Mouse (Mus musculus): ENCODE results near the gene Palld.

Gene Palld

DNA sequence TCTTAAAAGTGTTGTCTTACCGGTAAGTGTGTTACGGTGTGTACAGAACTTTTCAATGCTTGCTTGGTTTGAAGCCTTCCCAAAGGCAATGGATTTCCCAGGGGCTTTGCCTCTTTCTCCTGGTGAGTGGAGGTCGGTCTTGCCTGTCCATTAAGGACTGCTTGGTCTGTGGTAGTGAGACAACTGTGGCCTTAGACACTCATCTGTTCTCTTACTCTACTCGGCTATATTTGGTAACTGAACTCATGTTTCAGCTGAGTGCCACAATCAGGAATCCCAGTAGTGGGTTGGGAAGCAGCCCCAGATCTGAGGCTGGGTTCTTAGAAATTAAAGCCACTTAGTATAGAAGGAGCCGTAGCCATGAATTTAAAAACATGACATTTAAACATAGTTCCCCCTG is at the start of gene Palld:
Gene Palld, minus strand, starts transcription at position 170 of the 400 bp plus-strand sequence.
- ATAC-seq (ENCODE audit: insufficient number of reproducible peaks, low FRiP score, low TSS enrichment), result no peak

DNA sequence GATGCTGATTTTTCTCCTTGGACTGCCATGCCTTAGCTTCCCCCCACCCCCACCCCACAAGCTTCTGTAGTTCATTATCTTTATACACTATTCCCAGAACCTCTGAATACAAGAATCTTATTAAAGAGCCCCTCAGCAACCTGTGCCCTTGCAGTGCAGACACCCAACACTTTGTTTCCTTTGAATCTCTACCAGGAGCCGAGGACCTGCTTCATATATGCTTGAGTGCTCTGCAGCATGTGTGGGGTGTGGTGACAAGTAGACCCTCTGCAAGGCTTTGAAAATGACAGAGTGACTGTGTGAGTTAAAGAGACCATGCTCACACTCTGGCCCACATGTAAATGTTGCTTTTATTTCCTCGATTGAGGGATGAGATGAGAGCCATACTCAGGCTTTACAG is 35.1 kb upstream of the Palld start:
- no peak for ATAC-seq (ENCODE audit: insufficient number of reproducible peaks, low FRiP score, low TSS enrichment)

GRCm38 (mm10) chr8:61933243-61933642 is 30.8 kb upstream of the Palld start:
- ATAC-seq (ENCODE audit: insufficient number of reproducible peaks, low FRiP score, low TSS enrichment), result no peak

GRCm38 (mm10) chr8:61927777-61928494 is 25.4 kb upstream of the Palld start, which contains the start of gene Ddx60:
TSS of gene Ddx60 (plus strand) at chr8:61928087.
- ATAC-seq (ENCODE audit: insufficient number of reproducible peaks, low FRiP score, low TSS enrichment), result peak; percentile 28

GRCm38 (mm10) chr8:61924518-61924917 is 22.0 kb upstream of the Palld start:
- ATAC-seq (ENCODE audit: insufficient number of reproducible peaks, low FRiP score, low TSS enrichment), result no peak

GRCm38 (mm10) chr8:61921454-61922054 is 19.1 kb upstream of the Palld start:
- no peak for ATAC-seq (ENCODE audit: insufficient number of reproducible peaks, low FRiP score, low TSS enrichment)

GRCm38 (mm10) chr8:61920389-61920788 is 17.9 kb upstream of the Palld start:
- ATAC-seq (ENCODE audit: insufficient number of reproducible peaks, low FRiP score, low TSS enrichment), result no peak

DNA sequence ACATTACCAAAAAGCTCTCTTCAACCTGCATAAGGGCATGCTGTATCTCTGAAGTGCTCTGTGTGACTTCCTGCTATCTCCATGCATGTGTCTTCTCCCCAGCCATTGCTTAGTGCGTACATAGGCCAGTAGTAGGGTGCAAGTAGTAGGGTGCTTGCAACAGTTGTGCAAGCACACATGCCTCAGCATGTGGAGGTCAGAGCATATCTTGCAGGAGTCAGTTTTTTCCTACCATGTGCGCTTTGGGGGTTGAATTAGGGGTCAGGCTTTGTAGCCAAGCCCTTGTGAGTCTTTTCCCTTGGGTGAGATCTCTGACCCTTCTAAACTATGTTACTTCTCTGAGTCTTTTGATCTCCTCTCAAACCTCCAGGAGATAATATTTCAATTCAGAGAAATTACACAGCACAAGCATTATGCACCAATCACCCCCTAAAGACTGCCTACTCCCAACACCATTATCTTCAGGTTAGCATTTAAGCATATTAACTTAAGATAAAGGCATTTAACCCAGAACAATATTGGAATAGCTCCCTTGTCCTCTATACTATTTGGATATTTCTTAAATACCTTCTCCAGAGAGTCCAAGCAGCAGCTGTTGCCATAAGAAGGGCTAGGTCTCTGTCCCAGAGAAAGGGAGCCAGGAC is 16.8 kb upstream of the Palld start:
- ATAC-seq (ENCODE audit: insufficient number of reproducible peaks, low FRiP score, low TSS enrichment), result no peak

- no peak for ATAC-seq (ENCODE audit: insufficient number of reproducible peaks, low FRiP score, low TSS enrichment)
Measured at GRCm38 (mm10) chr8:61917287-61917686, 14.8 kb upstream of the Palld start.

- no peak for ATAC-seq (ENCODE audit: insufficient number of reproducible peaks, low FRiP score, low TSS enrichment)
Measured at GRCm38 (mm10) chr8:61913957-61914356, 11.5 kb upstream of the Palld start.

- ATAC-seq (ENCODE audit: insufficient number of reproducible peaks, low FRiP score, low TSS enrichment), result no peak
Measured at GRCm38 (mm10) chr8:61912817-61913216, 10.3 kb upstream of the Palld start.

- ATAC-seq (ENCODE audit: insufficient number of reproducible peaks, low FRiP score, low TSS enrichment), result no peak
Measured at GRCm38 (mm10) chr8:61909313-61909712, 6.8 kb upstream of the Palld start.

GRCm38 (mm10) chr8:61908303-61909215 is 6.1 kb upstream of the Palld start:
- ATAC-seq (ENCODE audit: insufficient number of reproducible peaks, low FRiP score, low TSS enrichment), result no peak

GRCm38 (mm10) chr8:61901028-61901717 is 1.3 kb downstream of the Palld start:
- ATAC-seq (ENCODE audit: insufficient number of reproducible peaks, low FRiP score, low TSS enrichment), result no peak

GRCm38 (mm10) chr8:61897402-61897801 is 5.1 kb downstream of the Palld start:
- peak; percentile 45; the same call in 1 of the 2 replicates for ATAC-seq (ENCODE audit: insufficient number of reproducible peaks, low FRiP score, low TSS enrichment)

- ATAC-seq (ENCODE audit: insufficient number of reproducible peaks, low FRiP score, low TSS enrichment), result no peak
Measured at GRCm38 (mm10) chr8:61896742-61897141, 5.7 kb downstream of the Palld start.

DNA sequence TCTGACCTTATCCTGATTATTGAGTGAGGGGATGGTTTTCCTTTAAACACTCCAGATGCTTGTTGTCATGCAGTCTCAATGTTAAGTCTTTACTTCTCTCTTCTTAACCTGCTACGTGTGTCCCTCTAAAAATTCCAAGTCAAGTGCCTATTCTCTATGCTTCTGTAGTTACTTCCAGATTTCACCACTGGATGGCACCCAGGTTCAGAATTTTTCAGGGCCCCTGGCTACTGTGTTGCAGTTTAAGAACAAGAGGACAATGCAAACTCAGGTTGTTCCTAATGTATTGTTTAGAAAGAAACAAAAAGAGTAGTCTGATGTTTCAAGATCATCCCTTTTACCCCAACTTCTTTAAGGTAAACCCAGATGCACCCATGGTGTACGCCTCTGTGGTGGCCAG is 8.4 kb downstream of the Palld start:
- ATAC-seq (ENCODE audit: insufficient number of reproducible peaks, low FRiP score, low TSS enrichment), result 0 out of 2 replicates have a peak, but pooled peaks have one; percentile 52

DNA sequence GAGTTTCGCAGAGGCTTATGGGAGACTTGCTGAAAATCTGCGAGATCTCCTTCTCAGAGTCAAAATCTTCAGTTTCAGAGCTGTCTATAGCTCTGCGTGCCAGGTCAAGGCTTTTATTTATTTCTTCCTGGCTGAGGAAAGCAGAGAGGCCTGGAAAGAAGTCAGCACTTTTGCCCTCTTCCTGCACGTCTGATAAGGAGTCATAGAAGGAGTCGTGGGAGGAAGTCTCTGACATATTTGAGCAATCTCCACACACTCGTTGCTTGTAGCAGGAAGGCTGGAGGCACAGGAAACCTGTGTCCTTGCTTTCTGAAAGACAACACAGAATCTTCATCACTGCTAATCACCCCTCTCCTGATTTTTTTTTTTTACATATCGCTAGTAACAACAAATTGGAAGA is 24.9 kb downstream of the Palld start:
- no peak for ATAC-seq (ENCODE audit: insufficient number of reproducible peaks, low FRiP score, low TSS enrichment)

- no peak; the same call in 1 of the 2 replicates for ATAC-seq (ENCODE audit: insufficient number of reproducible peaks, low FRiP score, low TSS enrichment)
Measured at GRCm38 (mm10) chr8:61875290-61875689, 27.2 kb downstream of the Palld start.

- ATAC-seq (ENCODE audit: insufficient number of reproducible peaks, low FRiP score, low TSS enrichment), result no peak
Measured at GRCm38 (mm10) chr8:61873994-61874393, 28.5 kb downstream of the Palld start.

All from cerebellum, adult (tissue).